8 mouse cellular contexts compared by ENCODE assay signal in genomic region chr5:150260054-150260386, GRCm38 (mm10).
DNase-seq lines count a peak whose midpoint lies in the region; ATAC-seq and TF ChIP-seq lines count a peak whose summit lies in the region.

No protein-coding gene starts in this region.

- H3K9me3 ChIP-seq in megakaryocyte, embryonic 14.5 days: no peaks in the 10 kb centered on the region
- H3K9me3 ChIP-seq in liver, embryonic 13.5 days (replicated peaks): no peaks in the 10 kb centered on the region
- H3K9me3 ChIP-seq in stomach, postnatal 0 days (ENCODE audit: control insufficient read depth, low read length): no peaks in the 10 kb centered on the region

- peak overlapping the region; percentile 96 for H3K27ac ChIP-seq in cerebellum, adult 2 months (ENCODE audit: insufficient read depth, low read length)
- no peak overlapping the region for H3K27ac ChIP-seq in liver, embryonic 13.5 days
- peak overlapping the region; percentile 77; the same call in 1 of the 2 replicates for H3K27ac ChIP-seq in stomach, postnatal 0 days (replicated peaks)

- no peak overlapping the region for H3K9ac ChIP-seq in liver, embryonic 13.5 days
- H3K9ac ChIP-seq in stomach, postnatal 0 days (ENCODE audit: low read length): peak overlapping the region; percentile 66

- H3K4me3 ChIP-seq in cerebellum, adult 2 months (replicated peaks; ENCODE audit: insufficient read depth, low read depth, low read length): peak overlapping the region; percentile 59
- peak overlapping the region; percentile 83 for H3K4me3 ChIP-seq in megakaryocyte, embryonic 14.5 days (replicated peaks)
- peak overlapping the region; percentile 41 for H3K4me3 ChIP-seq in liver, embryonic 13.5 days (replicated peaks)
- peak overlapping the region; percentile 51 for H3K4me3 ChIP-seq in stomach, postnatal 0 days (ENCODE audit: low read depth, low read length)

- ATAC-seq in megakaryocyte, adult 5-6 weeks (ENCODE audit: poor library complexity, severe bottlenecking): no peak
- no peak for ATAC-seq in liver, embryonic 13.5 days (ENCODE audit: low read depth)
- no peak; the same call in 1 of the 2 replicates for ATAC-seq in stomach, postnatal 0 days (ENCODE audit: low FRiP score, low TSS enrichment)

- H3K4me1 ChIP-seq in cerebellum, adult 2 months (ENCODE audit: control insufficient read depth, insufficient read depth, low read length): peaks cover 16% of the 10 kb centered on the region
- H3K4me1 ChIP-seq in megakaryocyte, embryonic 14.5 days: peaks cover 41% of the 10 kb centered on the region
- peaks cover 12% of the 10 kb centered on the region; the same call in 1 of the 2 replicates for H3K4me1 ChIP-seq in liver, embryonic 13.5 days (replicated peaks)
- 0 out of 2 replicates have a peak, but pooled peaks cover 8% of the 10 kb centered on the region for H3K4me1 ChIP-seq in stomach, postnatal 0 days (replicated peaks; ENCODE audit: control insufficient read depth, insufficient read depth)

- DNase-seq in cerebellum, adult 2 months: no peak
- DNase-seq in cerebellum, adult 18-20 months: no peak
- no peak for DNase-seq in liver, embryonic 13.5 days
- no peak for DNase-seq in stomach, postnatal 0 days (ENCODE audit: low spot score)
- no peak for DNase-seq in adrenal gland, postnatal 10 days
- no peak for DNase-seq in spleen, postnatal 10 days (ENCODE audit: low spot score in 2 of 2)

- WGBS in cerebellum, adult 2 months: 4% methylated on average over 9 of the region's 9 CpGs
- 47% methylated on average over 9 of the region's 9 CpGs for WGBS in liver, embryonic 13.5 days (ENCODE audit: insufficient replicate concordance)
- 23% methylated on average over 9 of the region's 9 CpGs for WGBS in stomach, postnatal 0 days

- H3K4me2 ChIP-seq in liver, embryonic 13.5 days: peak overlapping the region; percentile 64
- H3K4me2 ChIP-seq in stomach, postnatal 0 days (replicated peaks; ENCODE audit: low read depth): peak overlapping the region; percentile 81

- no peak for TF ChIP-seq EP300 in stomach, postnatal 0 days (optimal IDR thresholded peaks at IDR 0.05)

- TF ChIP-seq CTCF in cerebellum, adult 2 months (IDR thresholded peaks at IDR 0.05; ENCODE audit: borderline replicate concordance, insufficient read depth, low read depth, low read length): no peak
- no peak for TF ChIP-seq CTCF in stomach, postnatal 0 days (IDR thresholded peaks at IDR 0.05; ENCODE audit: low read depth)

- H3K36me3 ChIP-seq in megakaryocyte, embryonic 14.5 days (replicated peaks; ENCODE audit: low read length): no peaks in the 10 kb centered on the region
- H3K36me3 ChIP-seq in liver, embryonic 13.5 days: no peaks in the 10 kb centered on the region
- H3K36me3 ChIP-seq in stomach, postnatal 0 days (ENCODE audit: control insufficient read depth, insufficient read depth, low read length): no peaks in the 10 kb centered on the region

- no peak; the same call in 1 of the 2 replicates for TF ChIP-seq POLR2A in cerebellum, adult 2 months (IDR thresholded peaks at IDR 0.05; ENCODE audit: borderline replicate concordance, insufficient read depth, low read length)

- H3K27me3 ChIP-seq in cerebellum, adult 2 months (ENCODE audit: control insufficient read depth, insufficient read depth, low read length): no peaks in the 10 kb centered on the region
- no peaks in the 10 kb centered on the region for H3K27me3 ChIP-seq in megakaryocyte, embryonic 14.5 days (replicated peaks)
- peaks cover 7% of the 10 kb centered on the region; the same call in 1 of the 2 replicates for H3K27me3 ChIP-seq in liver, embryonic 13.5 days
- H3K27me3 ChIP-seq in stomach, postnatal 0 days (ENCODE audit: control insufficient read depth, insufficient read depth, low read length): no peaks in the 10 kb centered on the region
